Mouse (Mus musculus) liver, embryonic 13.5 days (tissue): ENCODE results near the gene Btnl9. TPM values are rescaled to one million over a fixed set of nuclear protein-coding genes. Genes with fewer than 3 reads are reported as not detected.

Experiments used
- ATAC-seq: fragments of 200-750 bp; cut with Nextera tagmentation; 2 replicates; pipeline ENCODE4 v1.8.0; 2017; ENCODE audit warnings: low read depth, mild to moderate bottlenecking, moderate number of reproducible peaks, moderate library complexity
- DNase-seq: peaks from one replicate; pipeline ENCODE4 v3.0.0; 2022
- H3K27ac ChIP-seq: fragments of 300-500 bp; sonication (generic); 2 replicates; pipeline ENCODE4 v1.5.1; 2015; ENCODE audit warnings: moderate library complexity, mild to moderate bottlenecking, inconsistent platforms
- H3K27me3 ChIP-seq: fragments of 300-500 bp; sonication (generic); 2 replicates; pipeline ENCODE4 v1.6.1; 2015; ENCODE audit warnings: mild to moderate bottlenecking, inconsistent platforms
- H3K36me3 ChIP-seq: fragments of 300-500 bp; sonication (generic); 2 replicates; pipeline ENCODE4 v1.6.1; 2015; ENCODE audit warnings: mild to moderate bottlenecking, inconsistent platforms
- H3K4me1 ChIP-seq: fragments of 300-500 bp; sonication (generic); replicated peaks from 2 replicates; pipeline ENCODE4 v1.6.1; 2015; ENCODE audit warnings: inconsistent platforms
- H3K4me2 ChIP-seq: fragments of 300-500 bp; sonication (generic); 2 replicates; pipeline ENCODE4 v1.6.1; 2015; ENCODE audit warnings: inconsistent platforms, mild to moderate bottlenecking, moderate library complexity
- H3K4me3 ChIP-seq: fragments of 300-500 bp; sonication (generic); replicated peaks from 2 replicates; pipeline ENCODE4 v1.5.1; 2015; ENCODE audit warnings: mild to moderate bottlenecking, inconsistent platforms
- H3K9ac ChIP-seq: fragments of 300-500 bp; sonication (generic); 2 replicates; pipeline ENCODE4 v1.6.1; 2015; ENCODE audit warnings: mild to moderate bottlenecking, inconsistent platforms
- H3K9me3 ChIP-seq: fragments of 300-500 bp; sonication (generic); replicated peaks from 2 replicates; pipeline ENCODE4 v1.6.1; 2016; ENCODE audit warnings: inconsistent platforms
- WGBS: fragments of 180-500 bp; shearing (Covaris S2); methylation state at CpG from one replicate; pipeline ENCODE4 v1.1.7; 2015; ENCODE audit not compliant: insufficient replicate concordance; 5-methylcytosine and 5-hydroxymethylcytosine counted together
- polyA plus RNA-seq: library from polyadenylated mRNA; unstranded; fragments of >200 nt; fragmentation: Nextera tagmentation; extraction: Ambion mirVana; gene quantifications from 2 replicates; pipeline ENCODE4 v1.2.1, GENCODE M21; 2015

The Btnl9 gene
- polyA plus RNA-seq: 0.78 and 0.81 TPM in 2 replicates

- no peaks in the 10 kb centered on the region for H3K36me3 ChIP-seq
- no peaks in the 10 kb centered on the region for H3K27me3 ChIP-seq
- H3K4me2 ChIP-seq: no peak within 1 kb of the TSS
- no peaks in the 10 kb centered on the region for H3K9me3 ChIP-seq
- H3K4me3 ChIP-seq: no peak within 1 kb of the TSS
- no peaks in the 10 kb centered on the region for H3K4me1 ChIP-seq
- DNase-seq (no peak), ATAC-seq (no peak)
- no peak within 1 kb of the TSS for H3K27ac ChIP-seq
- WGBS: 56% methylated on average over 8 of the region's 8 CpGs
- no peak within 1 kb of the TSS for H3K9ac ChIP-seq
These were observed at the start of gene Btnl9 for GRCm38 (mm10) chr11:49186955-49187488. Gene Btnl9, minus strand, starts transcription at chr11:49187159.

GRCm38 (mm10) chr11:49235459-49236207, 48.7 kb upstream of the Btnl9 start:
- WGBS: 51% methylated on average over 3 of the region's 3 CpGs
- Histone ChIP-seq H3K9me3 (no peaks in the 10 kb centered on the region), H3K9ac (no peak overlapping the region), H3K4me1 (peaks cover 6% of the 10 kb centered on the region; the same call in 1 of the 2 replicates), H3K4me2 (no peak overlapping the region), H3K27me3 (peaks cover 4% of the 10 kb centered on the region; the same call in 1 of the 2 replicates), H3K36me3 (no peaks in the 10 kb centered on the region), H3K4me3 (no peak overlapping the region), H3K27ac (no peak overlapping the region)
- DNase-seq (no peak), ATAC-seq (no peak)

- Histone ChIP-seq H3K9me3 (no peaks in the 10 kb centered on the region), H3K36me3 (no peaks in the 10 kb centered on the region), H3K27me3 (peaks cover 4% of the 10 kb centered on the region; the same call in 1 of the 2 replicates), H3K4me3 (no peak overlapping the region), H3K9ac (no peak overlapping the region), H3K4me2 (no peak overlapping the region), H3K27ac (no peak overlapping the region), H3K4me1 (no peaks in the 10 kb centered on the region)
- DNase-seq (no peak), ATAC-seq (no peak)
- WGBS: 75% methylated on average over 3 of the region's 3 CpGs
These were observed 45.8 kb upstream of the Btnl9 start for GRCm38 (mm10) chr11:49232781-49233180.

- no peak overlapping the region for H3K4me2 ChIP-seq
- no peaks in the 10 kb centered on the region for H3K27me3 ChIP-seq
- H3K4me3 ChIP-seq: no peak overlapping the region
- no peak for ATAC-seq
- no peaks in the 10 kb centered on the region; the same call in 1 of the 2 replicates for H3K4me1 ChIP-seq
- 32% methylated on average over 1 of the region's 1 CpGs for WGBS
- H3K27ac ChIP-seq: no peak overlapping the region
- no peak overlapping the region for H3K9ac ChIP-seq
- no peaks in the 10 kb centered on the region for H3K9me3 ChIP-seq
- no peak for DNase-seq
- no peaks in the 10 kb centered on the region for H3K36me3 ChIP-seq
These were observed 37.5 kb upstream of the Btnl9 start for GRCm38 (mm10) chr11:49224455-49224854.

- H3K4me2 ChIP-seq: no peak overlapping the region
- no peaks in the 10 kb centered on the region; the same call in 1 of the 2 replicates for H3K4me1 ChIP-seq
- H3K27me3 ChIP-seq: no peaks in the 10 kb centered on the region
- no peak overlapping the region for H3K4me3 ChIP-seq
- H3K9me3 ChIP-seq: no peaks in the 10 kb centered on the region
- peaks cover 34% of the 10 kb centered on the region for H3K36me3 ChIP-seq
- DNase-seq: no peak
- WGBS: 82% methylated on average over 2 of the region's 2 CpGs
- H3K27ac ChIP-seq: no peak overlapping the region
- no peak for ATAC-seq
- H3K9ac ChIP-seq: no peak overlapping the region
These were observed 32.3 kb upstream of the Btnl9 start for GRCm38 (mm10) chr11:49219271-49219670.

GRCm38 (mm10) chr11:49213505-49213904, 26.5 kb upstream of the Btnl9 start:
- H3K27me3 ChIP-seq: no peaks in the 10 kb centered on the region
- H3K4me2 ChIP-seq: no peak overlapping the region
- H3K4me3 ChIP-seq: no peak overlapping the region
- 89% methylated on average over 1 of the region's 1 CpGs for WGBS
- peaks cover 32% of the 10 kb centered on the region for H3K4me1 ChIP-seq
- no peak overlapping the region for H3K9ac ChIP-seq
- peaks cover 40% of the 10 kb centered on the region for H3K36me3 ChIP-seq
- ATAC-seq (no peak), DNase-seq (no peak)
- H3K27ac ChIP-seq: no peak overlapping the region
- H3K9me3 ChIP-seq: no peaks in the 10 kb centered on the region

- no peak overlapping the region for H3K4me3 ChIP-seq
- H3K4me1 ChIP-seq: peaks cover 40% of the 10 kb centered on the region
- DNase-seq (no peak), ATAC-seq (peak; percentile 95)
- H3K9me3 ChIP-seq: no peaks in the 10 kb centered on the region
- H3K36me3 ChIP-seq: peaks cover 40% of the 10 kb centered on the region
- H3K27ac ChIP-seq: no peak overlapping the region
- H3K9ac ChIP-seq: no peak overlapping the region
- H3K27me3 ChIP-seq: no peaks in the 10 kb centered on the region
- H3K4me2 ChIP-seq: 0 out of 2 replicates have a peak overlapping the region, but pooled peaks have one; percentile 3
These were observed 25.6 kb upstream of the Btnl9 start for GRCm38 (mm10) chr11:49212577-49212976.

- DNase-seq: no peak
- Histone ChIP-seq H3K4me2 (no peak overlapping the region), H3K36me3 (peaks cover 8% of the 10 kb centered on the region; the same call in 1 of the 2 replicates), H3K9ac (no peak overlapping the region), H3K4me3 (no peak overlapping the region), H3K27me3 (no peaks in the 10 kb centered on the region), H3K4me1 (peaks cover 65% of the 10 kb centered on the region), H3K9me3 (no peaks in the 10 kb centered on the region), H3K27ac (peak overlapping the region; percentile 6; the same call in 1 of the 2 replicates)
- 83% methylated on average over 1 of the region's 1 CpGs for WGBS
- ATAC-seq: no peak
These were observed 20.5 kb upstream of the Btnl9 start for GRCm38 (mm10) chr11:49207495-49207894.

GRCm38 (mm10) chr11:49205080-49205590, 18.2 kb upstream of the Btnl9 start:
- H3K27ac ChIP-seq: no peak overlapping the region; the same call in 1 of the 2 replicates
- H3K4me1 ChIP-seq: peaks cover 63% of the 10 kb centered on the region

GRCm38 (mm10) chr11:49203771-49204497, 17.0 kb upstream of the Btnl9 start:
- DNase-seq (no peak), ATAC-seq (peak; percentile 65)
- Histone ChIP-seq H3K4me2 (peak overlapping the region; percentile 94), H3K27ac (peak overlapping the region; percentile 98), H3K9me3 (no peaks in the 10 kb centered on the region), H3K4me1 (peaks cover 57% of the 10 kb centered on the region), H3K4me3 (peak overlapping the region; percentile 82), H3K9ac (peak overlapping the region; percentile 92), H3K36me3 (peaks cover 8% of the 10 kb centered on the region; the same call in 1 of the 2 replicates), H3K27me3 (no peaks in the 10 kb centered on the region)
- WGBS: under 1% methylated on average over 24 of the region's 24 CpGs

More at GRCm38 (mm10) chr11:49205080-49205590, 18.2 kb upstream of the Btnl9 start:
- DNase-seq (no peak), ATAC-seq (no peak)
- Histone ChIP-seq H3K36me3 (peaks cover 8% of the 10 kb centered on the region; the same call in 1 of the 2 replicates), H3K9ac (peak overlapping the region; percentile 14; the same call in 1 of the 2 replicates), H3K4me2 (peak overlapping the region; percentile 94), H3K4me3 (peak overlapping the region; percentile 82; the same call in 1 of the 2 replicates), H3K9me3 (no peaks in the 10 kb centered on the region), H3K27me3 (no peaks in the 10 kb centered on the region)
- 85% methylated on average over 6 of the region's 6 CpGs for WGBS
